Mouse (Mus musculus): ENCODE measurements around the gene Cfap44.

- TF ChIP-seq CTCF (IDR thresholded peaks at IDR 0.05): no peak
- TF ChIP-seq POLR2A (IDR thresholded peaks at IDR 0.05; ENCODE audit: insufficient read depth, low read depth, low read length): no peak
- TF ChIP-seq EP300 (IDR thresholded peaks at IDR 0.05; ENCODE audit: insufficient read depth, low read depth, low read length): no peak
Observed at GRCm38 (mm10) chr16:44410176-44410575, 15.6 kb downstream of the Cfap44 start.

Measured in heart, adult 2 months (tissue).